Mouse (Mus musculus) lung, postnatal 0 days (tissue): Measurements from ENCODE around the gene Akap9. TPM values are rescaled to one million over a fixed set of nuclear protein-coding genes. Genes with fewer than 3 reads are reported as not detected.

ENCODE experiments used
- ATAC-seq: fragments of 200-750 bp; cut with Nextera tagmentation; 2 replicates; pipeline ENCODE4 v1.8.0; 2017; ENCODE audit warnings: moderate library complexity
- DNase-seq: peaks from one replicate; pipeline ENCODE4 v3.0.0-alpha.2; 2016; ENCODE audit warnings: low spot score
- H3K27ac ChIP-seq: fragments of 300-500 bp; sonication (generic); 2 replicates; pipeline ENCODE4 v1.5.1; 2014; ENCODE audit warnings: antibody characterized with exemption, mild to moderate bottlenecking, low read length, mixed read lengths
- H3K27me3 ChIP-seq: fragments of 300-500 bp; sonication (generic); replicated peaks from 2 replicates; pipeline ENCODE4 v1.6.1; 2014; ENCODE audit warnings: low read length, mixed read lengths; ENCODE audit not compliant: insufficient read depth
- H3K36me3 ChIP-seq: fragments of 300-500 bp; sonication (generic); 2 replicates; pipeline ENCODE4 v1.6.1; 2014; ENCODE audit warnings: low read length, mixed read lengths; ENCODE audit not compliant: insufficient read depth
- H3K4me1 ChIP-seq: fragments of 300-500 bp; sonication (generic); 2 replicates; pipeline ENCODE4 v1.6.1; 2014; ENCODE audit warnings: antibody characterized with exemption, low read depth, low read length, mixed read lengths; ENCODE audit not compliant: insufficient read depth
- H3K4me2 ChIP-seq: fragments of 300-500 bp; sonication (generic); replicated peaks from 2 replicates; pipeline ENCODE4 v1.6.1; 2014; ENCODE audit warnings: low read depth, mild to moderate bottlenecking, low read length, moderate library complexity, mixed read lengths
- H3K4me3 ChIP-seq: fragments of 300-500 bp; sonication (generic); 2 replicates; pipeline ENCODE4 v1.5.1; 2014; ENCODE audit warnings: low read depth, low read length
- H3K9ac ChIP-seq: fragments of 300-500 bp; sonication (generic); replicated peaks from 2 replicates; pipeline ENCODE4 v1.6.1; 2014; ENCODE audit warnings: low read depth, mild to moderate bottlenecking
- H3K9me3 ChIP-seq: fragments of 300-500 bp; sonication (generic); 2 replicates; pipeline ENCODE4 v1.6.1; 2016; ENCODE audit warnings: low read length, mixed read lengths
- CTCF ChIP-seq: IDR thresholded peaks from 2 replicates; pipeline ENCODE4 v1.5.1; 2016; ENCODE audit warnings: antibody characterized with exemption, mild to moderate bottlenecking
- WGBS: fragments of 180-500 bp; shearing (Covaris S2); extraction: QIAGEN DNeasy Blood & Tissue Kit; methylation state at CpG from one replicate; pipeline ENCODE4 v1.1.7; 2014; 5-methylcytosine and 5-hydroxymethylcytosine counted together
- polyA plus RNA-seq: library from polyadenylated mRNA; unstranded; fragments of >200 nt; fragmentation: Nextera tagmentation; extraction: Ambion mirVana; gene quantifications from 2 replicates; pipeline ENCODE4 v1.2.1, GENCODE M21; 2015

Gene Akap9
- polyA plus RNA-seq, 1 experiment from 2014 or later, result 144 TPM

- Histone ChIP-seq H3K36me3 (no peaks in the 10 kb centered on the region), H3K9ac (no peak overlapping the region), H3K9me3 (no peaks in the 10 kb centered on the region), H3K4me1 (no peaks in the 10 kb centered on the region), H3K27me3 (no peaks in the 10 kb centered on the region), H3K27ac (no peak overlapping the region), H3K4me3 (no peak overlapping the region), H3K4me2 (no peak overlapping the region)
- ATAC-seq, result no peak
- no peak for DNase-seq
- TF ChIP-seq CTCF, result no peak
- 91% methylated on average over 5 of the region's 5 CpGs for WGBS
Measured at GRCm38 (mm10) chr5:4112570-4113098, 184.8 kb downstream of the Akap9 start.

Other genes starting within 250 kb of the Akap9 start
- gene Ankib1, start 125.1 kb upstream of the Akap9 start, polyA plus RNA-seq, result 6.8 and 7.5 TPM in 2 replicates
- 30.8 and 33.7 TPM in 2 replicates for gene Krit1, start 124.9 kb upstream of the Akap9 start, polyA plus RNA-seq
- 0.05 TPM in 1 of 2 replicates, not detected in the other for gene Lrrd1, start 82.9 kb upstream of the Akap9 start, polyA plus RNA-seq
- 5.1 and 5.7 TPM in 2 replicates for gene Mterf1a, start 34.1 kb upstream of the Akap9 start, polyA plus RNA-seq
- 34.9 and 38.5 TPM in 2 replicates for gene Cyp51, start 176.7 kb downstream of the Akap9 start, polyA plus RNA-seq